ENCODE assay signal across 11 mouse cellular contexts in genomic region chr6:134144231-134145130, GRCm38 (mm10).
A peak's percentile ranks its signal among the peaks of the same experiment; 100 is the strongest.
DNase-seq lines count a peak whose midpoint lies in the region; ATAC-seq and TF ChIP-seq lines count a peak whose summit lies in the region.
"Had no signal": no experiment of that assay in that cellular context is flagged by ENCODE, and none has a peak within 500 bp of the region (broad histone marks: within the 10 kb centered on the region; RNA-seq: fewer than 3 reads in every experiment).

No protein-coding gene starts in this region.

- no peak overlapping the region for H3K9ac ChIP-seq in lung, embryonic 16.5 days (ENCODE audit: low read length)
- H3K9ac ChIP-seq: hindbrain, embryonic 15.5 days had no signal

- peak; percentile 96 for DNase-seq in heart, adult 11 months
- DNase-seq in heart, postnatal 10 days: no peak
- no peak for DNase-seq in G1E (ENCODE audit: low spot score)
- peak; percentile 64 for DNase-seq in heart, postnatal 4 days
- DNase-seq in urinary bladder, adult 18-20 months (ENCODE audit: low spot score in 2 of 2): no peak
- no peak for DNase-seq in gastrocnemius, postnatal 10 days
- DNase-seq: B cell, adult 2 months had no signal

- H3K27me3 ChIP-seq in G1E (ENCODE audit: insufficient read depth, low read length): no peaks in the 10 kb centered on the region
- no peaks in the 10 kb centered on the region for H3K27me3 ChIP-seq in lung, embryonic 16.5 days (ENCODE audit: control insufficient read depth, insufficient read depth, low read depth, low read length)
- H3K27me3 ChIP-seq: hindbrain, embryonic 15.5 days had no signal

- peaks cover 83% of the 10 kb centered on the region for H3K36me3 ChIP-seq in G1E (replicated peaks)
- H3K36me3 ChIP-seq in lung, embryonic 16.5 days (ENCODE audit: control insufficient read depth, insufficient read depth, low read length): no peaks in the 10 kb centered on the region; the same call in 1 of the 2 replicates
- H3K36me3 ChIP-seq: hindbrain, embryonic 15.5 days had no signal

- no peak overlapping the region for H3K4me3 ChIP-seq in G1E (ENCODE audit: low read depth, low read length)
- no peak overlapping the region for H3K4me3 ChIP-seq in lung, embryonic 16.5 days (ENCODE audit: low read length)
- H3K4me3 ChIP-seq: hindbrain, embryonic 15.5 days; left cerebral cortex, adult 2 months had no signal

- peaks cover 26% of the 10 kb centered on the region for H3K4me1 ChIP-seq in G1E (ENCODE audit: insufficient read depth, low read depth, low read length)
- H3K4me1 ChIP-seq in lung, embryonic 16.5 days (replicated peaks; ENCODE audit: control insufficient read depth, insufficient read depth, low read length): peaks cover 49% of the 10 kb centered on the region

- TF ChIP-seq CTCF in G1E (IDR thresholded peaks at IDR 0.05; ENCODE audit: low read depth, low read length): no peak

- ATAC-seq in G1E (ENCODE audit: extremely low read depth, insufficient number of reproducible peaks, low FRiP score, poor library complexity, severe bottlenecking): peak; percentile 24; the same call in 1 of the 2 replicates
- ATAC-seq in lung, embryonic 16.5 days (ENCODE audit: low read depth): peak; percentile 68
- no peak for ATAC-seq in erythroblast, adult 5-6 weeks (replicated peaks; ENCODE audit: low FRiP score, poor library complexity, severe bottlenecking)

- peak overlapping the region; percentile 23 for H3K4me2 ChIP-seq in lung, embryonic 16.5 days (ENCODE audit: low read depth, low read length)
- H3K4me2 ChIP-seq: hindbrain, embryonic 15.5 days had no signal

- peak overlapping the region; percentile 85 for H3K27ac ChIP-seq in lung, embryonic 16.5 days (ENCODE audit: low read length)
- H3K27ac ChIP-seq: hindbrain, embryonic 15.5 days; left cerebral cortex, adult 2 months had no signal

- intact Hi-C loops in heart, postnatal 10 days (cut with DNase I): loop anchor here (2.0 to 5.0 kb wide), 2 partner anchors 98 to 108 kb away; no protein-coding TSS in a partner anchor

- 27% methylated on average over 15 of the region's 15 CpGs for WGBS in lung, embryonic 16.5 days

- H3K9me3 ChIP-seq in G1E (replicated peaks): no peaks in the 10 kb centered on the region
- no peaks in the 10 kb centered on the region for H3K9me3 ChIP-seq in lung, embryonic 16.5 days (ENCODE audit: control insufficient read depth, low read length)
- H3K9me3 ChIP-seq: hindbrain, embryonic 15.5 days had no signal

Comparison
In these comparisons a context has a peak if more than half of its experiments do, and no peak if none do; other contexts are left out.
1. DNase-seq: peak in heart, adult 11 months (single experiment) and heart, postnatal 4 days (single experiment); none in heart, postnatal 10 days (0 of 2), G1E (single experiment), urinary bladder, adult 18-20 months (0 of 2) and gastrocnemius, postnatal 10 days (single experiment).